Mouse (Mus musculus) heart, embryonic 12.5 days (tissue): ENCODE results near the gene Gpr152. TPM values are rescaled to one million over a fixed set of nuclear protein-coding genes. Genes with fewer than 3 reads are reported as not detected.
A peak's percentile ranks its signal among the peaks of the same experiment; 100 is the strongest.

Experiments used
- ATAC-seq: fragments of 200-750 bp; cut with Nextera tagmentation; 2 replicates; pipeline ENCODE4 v1.8.0; 2017; ENCODE audit warnings: moderate TSS enrichment, moderate library complexity; ENCODE audit not compliant: insufficient number of reproducible peaks, low FRiP score
- H3K27ac ChIP-seq: fragments of 300-500 bp; sonication (generic); 2 replicates; pipeline ENCODE4 v1.5.1; 2016; ENCODE audit warnings: mild to moderate bottlenecking, moderate library complexity; ENCODE audit not compliant: poor library complexity, severe bottlenecking
- H3K27me3 ChIP-seq: fragments of 300-500 bp; sonication (generic); replicated peaks from 2 replicates; pipeline ENCODE4 v1.6.1; 2016; ENCODE audit warnings: mild to moderate bottlenecking, moderate library complexity
- H3K36me3 ChIP-seq: fragments of 300-500 bp; sonication (generic); 2 replicates; pipeline ENCODE4 v1.6.1; 2016; ENCODE audit warnings: mild to moderate bottlenecking, moderate library complexity
- H3K4me1 ChIP-seq: fragments of 300-500 bp; sonication (generic); replicated peaks from 2 replicates; pipeline ENCODE4 v1.6.1; 2016; ENCODE audit warnings: mild to moderate bottlenecking
- H3K4me2 ChIP-seq: fragments of 300-500 bp; sonication (generic); 2 replicates; pipeline ENCODE4 v1.6.1; 2016; ENCODE audit warnings: mild to moderate bottlenecking, moderate library complexity
- H3K4me3 ChIP-seq: fragments of 300-500 bp; sonication (generic); 2 replicates; pipeline ENCODE4 v1.5.1; 2016; ENCODE audit warnings: mild to moderate bottlenecking
- H3K9ac ChIP-seq: fragments of 300-500 bp; sonication (generic); 2 replicates; pipeline ENCODE4 v1.6.1; 2016; ENCODE audit warnings: mild to moderate bottlenecking, moderate library complexity
- H3K9me3 ChIP-seq: fragments of 300-500 bp; sonication (generic); replicated peaks from 2 replicates; pipeline ENCODE4 v1.6.1; 2016; ENCODE audit warnings: mild to moderate bottlenecking, moderate library complexity
- WGBS: fragments of 180-500 bp; shearing (Covaris S2); methylation state at CpG from one replicate; pipeline ENCODE4 v1.1.7; 2016; 5-methylcytosine and 5-hydroxymethylcytosine counted together
- polyA plus RNA-seq: library from polyadenylated mRNA; unstranded; fragments of >200 nt; fragmentation: Nextera tagmentation; extraction: Ambion mirVana; gene quantifications from 2 replicates; pipeline ENCODE4 v1.2.1, GENCODE M21; 2016

The Gpr152 gene
- polyA plus RNA-seq, 1 experiment from 2014 or later = not detected

DNA sequence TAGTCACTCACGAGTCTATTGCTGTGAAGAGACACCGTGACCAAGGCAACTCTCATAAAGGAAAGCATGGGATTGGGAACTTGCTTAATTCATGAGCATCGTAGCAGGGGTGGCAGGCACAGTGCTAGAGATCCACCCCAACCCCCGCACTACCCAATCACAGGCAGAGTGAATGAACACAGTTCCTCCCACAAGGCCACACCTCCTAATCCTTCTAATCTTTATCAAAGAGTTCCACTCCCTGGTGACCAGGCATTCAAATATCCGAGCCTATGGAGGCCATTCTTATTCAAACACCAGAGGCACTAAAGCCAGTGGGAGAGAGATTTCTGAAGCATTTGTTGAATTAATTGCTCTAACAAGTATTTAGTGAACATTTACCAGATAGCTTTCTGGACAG, 6.3 kb downstream of the Gpr152 start:
- Histone ChIP-seq H3K27me3 (no peaks in the 10 kb centered on the region), H3K4me2 (no peak overlapping the region), H3K27ac (no peak overlapping the region), H3K36me3 (peaks cover 12% of the 10 kb centered on the region), H3K4me1 (peaks cover 23% of the 10 kb centered on the region), H3K9ac (no peak overlapping the region), H3K4me3 (no peak overlapping the region), H3K9me3 (0 out of 2 replicates have a peak, but pooled peaks cover 5% of the 10 kb centered on the region)
- 84% methylated on average over 5 of the region's 5 CpGs for WGBS
- no peak for ATAC-seq

DNA sequence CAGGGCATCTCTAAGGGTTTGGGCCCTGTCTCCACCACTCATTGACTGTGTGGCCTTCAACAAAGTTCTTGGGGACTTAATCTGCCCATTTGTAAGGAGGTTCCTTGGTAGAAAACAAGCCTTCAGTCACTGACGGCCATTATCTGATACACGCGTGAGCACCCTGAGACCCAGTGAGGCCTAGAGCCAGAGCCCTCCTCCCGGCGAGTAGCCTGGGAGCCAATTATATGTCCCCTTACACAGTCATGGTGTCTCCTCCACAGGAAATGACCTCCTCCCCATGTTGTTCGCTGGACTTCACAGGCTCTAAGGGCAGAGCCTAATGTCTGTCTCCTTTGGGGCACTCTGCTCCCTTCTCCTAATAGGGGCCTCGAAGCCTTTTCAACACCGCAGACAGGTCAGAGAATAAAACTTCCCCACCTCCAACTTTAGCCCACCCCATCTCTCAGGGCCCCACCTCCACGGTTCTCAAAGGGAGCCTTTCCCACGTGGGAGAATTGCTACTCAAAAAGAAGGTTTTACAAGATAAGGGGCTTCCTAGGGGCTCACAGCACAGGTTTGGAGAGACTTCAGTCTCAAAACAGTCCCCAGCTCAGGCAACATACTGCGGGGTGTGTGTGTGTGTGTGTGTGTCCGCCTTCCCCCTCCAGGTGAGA, 6.9 kb downstream of the Gpr152 start:
- Histone ChIP-seq H3K4me3 (no peak overlapping the region), H3K9ac (no peak overlapping the region), H3K27me3 (no peaks in the 10 kb centered on the region), H3K36me3 (peaks cover 18% of the 10 kb centered on the region), H3K27ac (no peak overlapping the region), H3K9me3 (0 out of 2 replicates have a peak, but pooled peaks cover 5% of the 10 kb centered on the region), H3K4me1 (peaks cover 28% of the 10 kb centered on the region), H3K4me2 (no peak overlapping the region)
- WGBS = 57% methylated on average over 12 of the region's 12 CpGs
- ATAC-seq = no peak

DNA sequence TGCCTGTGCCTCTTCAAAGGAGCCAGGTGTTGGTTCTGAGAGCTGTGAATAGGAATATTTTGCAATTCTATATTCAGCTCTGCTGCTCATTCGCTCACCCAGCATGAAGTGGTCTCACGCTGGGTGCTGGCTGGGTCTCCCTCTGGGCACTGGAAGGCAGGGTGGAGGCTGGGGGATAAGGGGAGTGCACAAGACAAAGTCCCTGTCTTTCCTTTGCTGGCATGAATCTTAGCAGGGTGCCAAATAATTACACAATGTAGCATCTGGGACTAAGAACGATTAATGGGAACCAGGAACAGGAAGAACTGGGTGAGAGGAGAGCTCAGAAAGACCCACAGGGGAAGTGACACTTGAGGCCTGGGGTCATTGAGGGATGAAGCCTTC, 7.4 kb downstream of the Gpr152 start:
- Histone ChIP-seq H3K9ac (no peak overlapping the region), H3K36me3 (peaks cover 23% of the 10 kb centered on the region), H3K27ac (no peak overlapping the region), H3K4me3 (no peak overlapping the region), H3K4me2 (no peak overlapping the region), H3K4me1 (peaks cover 33% of the 10 kb centered on the region), H3K27me3 (no peaks in the 10 kb centered on the region), H3K9me3 (0 out of 2 replicates have a peak, but pooled peaks cover 5% of the 10 kb centered on the region)
- no peak for ATAC-seq
- 56% methylated on average over 3 of the region's 3 CpGs for WGBS

DNA sequence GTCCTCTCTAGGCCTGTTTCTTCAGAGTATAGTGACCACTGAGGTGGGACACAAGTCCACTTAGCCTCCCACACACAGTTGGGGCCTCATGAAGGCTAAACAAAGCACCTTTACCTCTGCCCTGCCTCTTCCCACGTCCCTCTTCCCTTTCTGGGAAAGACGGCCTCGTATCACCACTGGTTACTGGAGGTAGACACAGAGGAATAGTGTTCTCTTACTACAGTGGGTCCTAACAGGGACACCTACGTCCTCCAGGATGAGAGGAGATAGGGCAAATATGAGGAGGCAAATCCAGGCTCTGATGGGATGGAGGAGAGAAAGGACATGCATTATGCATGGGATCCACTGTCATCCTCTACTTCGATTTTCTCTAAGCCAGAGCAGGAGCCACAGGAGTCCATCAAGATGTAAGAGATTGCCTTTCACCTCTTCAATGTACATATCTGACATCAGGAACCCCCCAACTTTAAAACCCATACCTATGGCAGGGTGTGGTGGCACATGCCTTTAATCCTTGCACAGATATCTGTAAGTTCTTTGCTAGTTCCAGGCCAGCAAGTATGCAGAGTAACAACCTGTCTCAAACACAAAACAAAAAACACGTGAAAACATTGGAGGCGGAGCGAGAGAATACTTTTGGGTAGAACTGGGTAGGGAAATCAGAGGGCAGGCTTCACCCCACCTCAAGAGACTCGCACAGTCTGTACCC, 8.3 kb downstream of the Gpr152 start:
- no peak for ATAC-seq
- Histone ChIP-seq H3K27ac (no peak overlapping the region), H3K4me3 (peak overlapping the region; percentile 97), H3K27me3 (no peaks in the 10 kb centered on the region), H3K9me3 (0 out of 2 replicates have a peak, but pooled peaks cover 5% of the 10 kb centered on the region), H3K36me3 (peaks cover 31% of the 10 kb centered on the region), H3K4me2 (peak overlapping the region; percentile 88), H3K9ac (peak overlapping the region; percentile 97; the same call in 1 of the 2 replicates), H3K4me1 (peaks cover 39% of the 10 kb centered on the region)
- 38% methylated on average over 9 of the region's 9 CpGs for WGBS

DNA sequence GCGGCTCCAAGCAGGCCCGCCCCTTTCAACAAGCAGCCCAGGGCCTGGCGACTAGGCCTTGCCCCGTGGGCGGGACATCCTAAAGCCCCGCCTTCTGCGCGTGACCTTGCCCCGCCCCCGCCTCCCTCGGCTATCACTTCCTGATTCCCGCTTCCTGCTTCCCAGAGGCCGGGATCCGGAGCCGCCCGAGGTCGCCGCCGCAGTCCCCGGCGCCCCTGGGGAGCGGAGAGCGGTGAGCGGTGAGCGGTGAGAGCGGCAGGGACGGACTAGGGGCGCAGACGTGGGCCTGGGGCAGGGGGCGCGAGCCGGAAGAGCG, 8.9 kb downstream of the Gpr152 start, which contains the start of gene Coro1b:
Coro1b (plus strand) TSS at position 129 of the 316 bp plus-strand sequence.
- Histone ChIP-seq H3K4me2 (peak within 1 kb of the TSS; percentile 88), H3K4me3 (peak within 1 kb of the TSS; percentile 97), H3K27me3 (no peaks in the 10 kb centered on the region), H3K36me3 (peaks cover 36% of the 10 kb centered on the region), H3K9ac (peak within 1 kb of the TSS; percentile 97), H3K27ac (peak within 1 kb of the TSS; percentile 75), H3K4me1 (peaks cover 43% of the 10 kb centered on the region), H3K9me3 (0 out of 2 replicates have a peak, but pooled peaks cover 5% of the 10 kb centered on the region)
- WGBS = under 1% methylated on average over 32 of the region's 33 CpGs
- peak; percentile 95 for ATAC-seq

DNA sequence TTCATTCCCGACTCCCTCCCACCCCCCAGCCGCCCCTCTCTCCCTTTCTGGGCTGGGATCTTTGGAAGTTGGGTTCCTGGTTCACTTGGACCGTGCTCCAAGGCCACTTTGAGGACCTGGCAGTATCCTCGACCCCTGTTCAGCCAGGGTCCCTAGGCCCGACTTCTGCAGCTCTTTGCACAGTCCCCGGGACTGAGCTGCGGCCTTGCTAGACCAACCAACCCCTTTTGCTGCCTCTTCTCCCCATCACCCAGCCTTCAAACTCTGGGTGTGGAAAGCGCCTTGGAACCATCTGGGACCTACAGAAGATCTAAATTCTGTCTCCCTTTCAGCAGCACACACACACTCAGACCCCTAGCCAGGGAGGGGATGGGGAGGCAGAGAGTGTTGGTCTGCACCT, 9.2 kb downstream of the Gpr152 start:
- Histone ChIP-seq H3K4me1 (peaks cover 46% of the 10 kb centered on the region), H3K27me3 (no peaks in the 10 kb centered on the region), H3K36me3 (peaks cover 39% of the 10 kb centered on the region), H3K4me3 (peak overlapping the region; percentile 97), H3K9ac (peak overlapping the region; percentile 97), H3K27ac (peak overlapping the region; percentile 75), H3K9me3 (0 out of 2 replicates have a peak, but pooled peaks cover 5% of the 10 kb centered on the region), H3K4me2 (peak overlapping the region; percentile 88)
- ATAC-seq = peak; percentile 29
- under 1% methylated on average over 8 of the region's 8 CpGs for WGBS

DNA sequence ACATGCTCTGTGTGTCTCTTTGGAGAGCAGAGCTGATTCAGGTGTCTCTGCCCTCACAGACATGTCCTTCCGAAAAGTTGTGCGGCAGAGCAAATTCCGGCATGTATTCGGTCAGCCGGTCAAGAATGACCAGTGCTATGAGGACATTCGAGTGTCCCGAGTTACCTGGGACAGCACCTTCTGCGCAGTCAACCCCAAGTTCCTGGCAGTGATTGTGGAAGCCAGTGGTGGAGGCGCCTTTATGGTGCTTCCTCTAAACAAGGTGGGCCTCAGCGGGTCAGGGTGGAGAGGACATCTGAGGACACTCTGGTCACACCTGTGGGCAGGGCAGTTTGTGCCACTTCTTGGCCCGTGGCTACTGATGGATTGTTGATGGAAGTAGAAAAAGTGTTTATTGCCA, 9.7 kb downstream of the Gpr152 start:
- Histone ChIP-seq H3K9me3 (0 out of 2 replicates have a peak, but pooled peaks cover 5% of the 10 kb centered on the region), H3K4me1 (peaks cover 49% of the 10 kb centered on the region), H3K27ac (no peak overlapping the region), H3K4me3 (peak overlapping the region; percentile 97), H3K4me2 (peak overlapping the region; percentile 88), H3K27me3 (no peaks in the 10 kb centered on the region), H3K36me3 (peaks cover 41% of the 10 kb centered on the region), H3K9ac (peak overlapping the region; percentile 97)
- 84% methylated on average over 11 of the region's 11 CpGs for WGBS
- no peak for ATAC-seq

DNA sequence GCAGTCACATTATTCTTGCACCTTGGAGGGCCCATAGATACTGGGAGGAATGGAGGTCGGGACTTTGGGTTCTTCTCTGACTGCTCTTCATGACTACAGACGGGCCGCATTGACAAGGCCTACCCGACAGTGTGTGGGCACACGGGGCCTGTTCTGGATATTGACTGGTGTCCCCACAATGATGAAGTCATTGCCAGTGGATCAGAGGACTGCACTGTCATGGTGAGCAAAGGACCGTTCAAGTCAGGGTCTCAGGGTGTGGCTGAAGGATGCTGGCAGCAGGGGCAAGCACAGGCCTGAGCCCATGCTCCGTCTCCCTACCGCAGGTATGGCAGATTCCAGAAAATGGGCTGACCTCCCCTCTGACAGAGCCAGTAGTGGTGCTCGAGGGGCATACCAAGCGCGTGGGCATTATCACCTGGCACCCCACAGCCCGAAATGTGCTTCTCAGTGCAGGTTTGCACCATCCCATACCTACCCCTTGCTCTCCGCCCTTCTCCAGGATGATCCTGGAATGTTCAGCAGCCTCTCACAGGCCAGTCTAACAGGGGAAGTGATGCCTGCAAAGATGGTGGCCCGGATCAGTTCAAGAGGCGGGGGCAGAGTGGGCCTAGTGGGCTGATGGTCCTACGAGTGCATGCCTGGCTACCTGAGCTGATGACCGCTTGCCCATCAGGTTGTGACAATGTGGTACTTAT, 10.3 kb downstream of the Gpr152 start:
- no peaks in the 10 kb centered on the region for H3K27me3 ChIP-seq
- no peak for ATAC-seq
- WGBS = 92% methylated on average over 17 of the region's 17 CpGs
- H3K9ac ChIP-seq = peak overlapping the region; percentile 97
- 0 out of 2 replicates have a peak, but pooled peaks cover 5% of the 10 kb centered on the region for H3K9me3 ChIP-seq
- H3K4me2 ChIP-seq = peak overlapping the region; percentile 88
- no peak overlapping the region for H3K27ac ChIP-seq
- H3K36me3 ChIP-seq = peaks cover 41% of the 10 kb centered on the region
- peaks cover 55% of the 10 kb centered on the region for H3K4me1 ChIP-seq
- peak overlapping the region; percentile 97 for H3K4me3 ChIP-seq

DNA sequence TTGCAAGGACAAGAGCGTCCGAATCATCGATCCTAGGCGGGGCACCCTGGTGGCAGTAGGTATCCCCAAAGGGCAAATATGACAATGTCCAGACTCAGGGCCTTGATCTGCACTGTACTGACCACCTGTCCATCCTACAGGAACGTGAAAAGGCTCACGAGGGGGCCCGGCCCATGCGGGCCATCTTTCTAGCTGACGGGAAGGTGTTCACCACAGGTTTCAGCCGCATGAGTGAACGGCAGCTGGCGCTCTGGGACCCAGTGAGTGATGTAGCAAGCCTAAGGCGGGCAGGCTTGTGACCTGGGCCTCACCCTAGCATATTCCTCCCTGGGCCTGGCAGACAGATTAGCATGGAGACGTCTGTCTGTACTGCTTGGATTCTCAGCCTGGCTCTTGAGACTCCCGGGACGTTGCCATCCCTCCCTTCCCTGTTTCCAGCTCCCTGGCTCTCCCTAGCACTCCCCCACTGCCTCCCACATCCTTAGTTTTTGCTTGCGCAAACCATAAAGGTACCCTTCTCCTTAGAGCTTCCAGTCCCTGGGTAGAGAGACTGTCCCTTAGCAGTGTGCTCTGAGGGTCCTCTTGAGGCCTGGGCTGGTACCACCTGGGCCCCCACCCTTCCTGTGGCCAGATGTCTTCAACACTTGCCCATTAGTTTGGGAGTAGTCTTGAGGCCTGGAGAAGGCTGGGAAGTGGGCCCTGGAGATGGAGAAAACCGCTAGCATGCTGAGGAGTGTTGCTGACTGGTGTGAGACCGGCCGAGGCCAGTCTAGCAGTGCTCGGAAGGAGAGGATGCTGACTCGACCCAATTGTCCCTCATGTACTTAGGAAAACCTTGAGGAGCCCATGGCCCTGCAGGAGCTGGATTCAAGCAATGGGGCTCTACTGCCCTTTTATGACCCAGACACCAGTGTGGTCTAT, 11.2 kb downstream of the Gpr152 start:
- no peak for ATAC-seq

DNA sequence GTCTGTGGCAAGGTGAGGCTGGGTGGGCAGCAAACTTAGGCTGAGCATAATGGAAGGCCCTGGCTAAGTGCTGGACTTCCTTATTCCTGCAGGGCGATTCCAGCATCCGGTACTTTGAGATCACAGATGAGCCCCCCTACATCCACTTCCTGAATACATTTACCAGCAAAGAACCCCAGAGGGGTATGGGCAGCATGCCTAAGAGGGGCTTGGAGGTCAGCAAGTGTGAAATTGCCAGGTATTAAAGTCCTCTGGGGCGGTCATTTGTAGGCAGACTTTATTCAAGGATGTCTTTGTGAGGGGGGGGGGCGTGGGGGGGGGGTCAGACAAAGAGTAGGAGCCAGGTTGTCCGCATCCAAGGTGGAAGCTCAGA, 11.9 kb downstream of the Gpr152 start:
- no peak for ATAC-seq
- Histone ChIP-seq H3K27ac (no peak overlapping the region), H3K27me3 (no peaks in the 10 kb centered on the region), H3K4me3 (no peak overlapping the region), H3K4me1 (peaks cover 57% of the 10 kb centered on the region), H3K36me3 (peaks cover 52% of the 10 kb centered on the region), H3K9ac (peak overlapping the region; percentile 7; the same call in 1 of the 2 replicates), H3K4me2 (no peak overlapping the region), H3K9me3 (no peaks in the 10 kb centered on the region)
- 72% methylated on average over 5 of the region's 5 CpGs for WGBS

More for the DNA sequence above, 11.2 kb downstream of the Gpr152 start:
- Histone ChIP-seq H3K9ac (peak overlapping the region; percentile 22; the same call in 1 of the 2 replicates), H3K9me3 (0 out of 2 replicates have a peak, but pooled peaks cover 2% of the 10 kb centered on the region), H3K4me2 (no peak overlapping the region), H3K27ac (no peak overlapping the region), H3K27me3 (no peaks in the 10 kb centered on the region), H3K36me3 (peaks cover 45% of the 10 kb centered on the region), H3K4me1 (peaks cover 57% of the 10 kb centered on the region), H3K4me3 (no peak overlapping the region)
- 90% methylated on average over 22 of the region's 22 CpGs for WGBS
